Mouse (Mus musculus): ENCODE results near the gene Dnah7b. TPM values are rescaled to one million over a fixed set of nuclear protein-coding genes. Genes with fewer than 3 reads are reported as not detected.
"Not testable (repeated sequence)": the region's sequence is repeated elsewhere in the genome, so short reads cannot be mapped to it uniquely, and the experiment has no call there.

The Dnah7b gene
- polyA plus RNA-seq, 1 experiment from 2014 or later = 2.1 TPM

DNA sequence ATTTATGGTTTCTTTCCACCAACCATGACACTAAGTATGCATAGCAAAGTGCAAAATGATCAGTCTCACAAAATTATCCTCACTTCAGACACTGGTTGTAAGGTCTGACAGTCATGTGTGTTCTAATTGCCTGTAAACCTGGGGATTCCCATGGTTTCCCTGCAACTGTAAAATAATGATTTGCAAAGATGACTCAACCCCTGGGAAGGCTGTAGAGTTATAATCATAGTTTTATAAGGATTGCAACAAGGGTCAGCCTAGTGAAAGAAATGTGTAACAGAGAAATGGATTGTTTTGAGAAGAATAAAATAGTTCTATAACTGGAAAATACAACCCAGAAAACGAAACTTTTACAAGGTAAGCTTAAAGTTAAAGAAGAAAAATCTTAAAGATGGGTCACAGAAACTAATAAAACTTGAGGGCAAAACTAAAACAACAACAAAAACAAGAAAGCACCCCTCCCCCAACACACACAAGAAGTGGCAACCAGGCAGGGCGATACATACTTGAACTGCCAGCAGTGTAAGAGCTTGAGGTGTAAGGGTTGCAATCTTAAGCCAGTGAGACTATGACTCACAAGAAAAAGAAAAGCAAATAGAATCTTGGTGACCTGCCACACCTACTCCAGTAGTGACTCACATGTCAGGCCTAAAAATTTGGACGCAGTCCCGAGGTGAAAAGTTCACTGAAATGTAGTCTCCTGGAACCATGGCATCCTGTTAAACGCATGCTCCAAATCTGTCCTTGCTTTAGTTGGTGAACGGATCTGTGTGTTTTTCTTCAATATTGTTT is 342.4 kb downstream of the Dnah7b start:
- Histone ChIP-seq H3K4me2 (ENCODE audit: low read length) (no peak overlapping the region), H3K36me3 (ENCODE audit: control insufficient read depth, insufficient read depth, low read length) (no peaks in the 10 kb centered on the region), H3K27me3 (replicated peaks; ENCODE audit: control insufficient read depth, insufficient read depth, low read length) (no peaks in the 10 kb centered on the region), H3K27ac (ENCODE audit: low read depth, low read length) (no peak overlapping the region), H3K4me3 (ENCODE audit: low read depth, low read length) (no peak overlapping the region), H3K4me1 (ENCODE audit: control insufficient read depth, insufficient read depth, low read length) (no peaks in the 10 kb centered on the region), H3K9ac (ENCODE audit: low read length) (no peak overlapping the region), H3K9me3 (replicated peaks; ENCODE audit: control insufficient read depth, low read length) (no peaks in the 10 kb centered on the region)
- no peak for DNase-seq (ENCODE audit: low spot score)
- no peak for ATAC-seq
- WGBS = 88% methylated on average over 6 of the region's 6 CpGs

DNA sequence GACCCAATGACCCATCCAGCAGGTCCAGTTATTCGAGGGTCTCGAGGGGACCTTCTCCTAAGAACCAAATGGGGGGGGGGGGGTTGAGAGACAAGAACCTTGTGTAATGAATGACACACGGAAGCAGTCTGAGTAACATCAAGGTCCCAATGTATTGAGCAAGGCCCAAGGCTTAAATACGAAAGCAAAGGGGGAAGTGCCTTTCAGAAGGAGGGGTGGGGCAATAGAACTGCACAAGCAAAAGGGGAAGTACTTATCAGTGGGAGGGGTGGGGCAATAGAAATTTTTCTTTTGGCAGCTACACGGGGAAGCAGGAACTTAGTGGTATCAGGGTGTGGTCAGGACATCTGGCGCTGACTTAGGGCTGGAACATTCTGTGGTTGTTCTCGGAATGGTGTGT is 348.7 kb downstream of the Dnah7b start:
- 88% methylated on average over 7 of the region's 7 CpGs for WGBS
- H3K9ac ChIP-seq (ENCODE audit: low read length) = not testable (repeated sequence)

DNA sequence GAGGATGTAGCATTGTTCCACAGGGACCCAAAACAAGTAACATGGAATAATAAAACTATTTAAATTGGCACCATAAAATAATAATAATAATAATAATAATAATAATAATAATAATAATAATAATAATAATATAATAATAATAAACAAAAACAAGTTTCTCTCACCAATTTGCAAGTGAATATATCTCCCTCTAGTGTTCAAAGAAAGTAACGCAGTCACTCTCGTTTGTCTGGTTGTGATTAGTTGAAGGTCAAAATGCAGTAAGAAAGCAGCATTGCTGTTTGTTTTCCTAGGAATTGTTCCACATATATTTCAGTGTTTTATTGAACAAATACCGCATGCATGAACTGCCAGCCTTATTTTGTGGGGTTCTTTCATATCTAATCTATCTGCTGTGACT is 350.8 kb downstream of the Dnah7b start:
- not testable (repeated sequence) for H3K27me3 ChIP-seq (replicated peaks; ENCODE audit: control insufficient read depth, insufficient read depth, low read length); H3K4me2 ChIP-seq (ENCODE audit: low read length); H3K9me3 ChIP-seq (replicated peaks; ENCODE audit: control insufficient read depth, low read length); H3K27ac ChIP-seq (ENCODE audit: low read depth, low read length); ATAC-seq; H3K4me1 ChIP-seq (ENCODE audit: control insufficient read depth, insufficient read depth, low read length); H3K9ac ChIP-seq (ENCODE audit: low read length); H3K36me3 ChIP-seq (ENCODE audit: control insufficient read depth, insufficient read depth, low read length); H3K4me3 ChIP-seq (ENCODE audit: low read depth, low read length)
- 22% methylated on average over 3 of the region's 3 CpGs for WGBS
- peak; percentile 67 for DNase-seq (ENCODE audit: low spot score)

More for the DNA sequence above, 348.7 kb downstream of the Dnah7b start:
- not testable (repeated sequence) for ATAC-seq; H3K4me3 ChIP-seq (ENCODE audit: low read depth, low read length); H3K27me3 ChIP-seq (replicated peaks; ENCODE audit: control insufficient read depth, insufficient read depth, low read length); H3K9me3 ChIP-seq (replicated peaks; ENCODE audit: control insufficient read depth, low read length); H3K4me2 ChIP-seq (ENCODE audit: low read length); DNase-seq (ENCODE audit: low spot score); H3K27ac ChIP-seq (ENCODE audit: low read depth, low read length); H3K36me3 ChIP-seq (ENCODE audit: control insufficient read depth, insufficient read depth, low read length); H3K4me1 ChIP-seq (ENCODE audit: control insufficient read depth, insufficient read depth, low read length)

DNA sequence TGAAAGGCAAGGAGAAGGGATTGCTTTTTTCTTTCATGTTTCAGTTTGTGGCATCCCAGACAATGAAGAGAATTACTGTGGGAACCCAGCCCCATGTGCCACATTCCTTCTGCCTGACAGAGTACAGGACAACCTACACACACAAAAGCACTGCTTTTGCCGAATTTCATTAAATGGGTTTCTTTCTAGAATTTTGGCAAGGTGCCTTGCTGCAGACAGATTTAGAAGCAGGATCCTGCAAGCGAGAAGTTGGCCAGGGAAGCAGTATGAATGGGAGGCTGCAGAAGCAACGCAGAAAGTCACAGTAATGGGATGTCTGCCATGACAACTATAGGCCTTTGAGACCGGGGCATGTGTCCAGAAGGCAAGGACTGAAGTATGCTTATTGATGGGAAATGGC is 352.9 kb downstream of the Dnah7b start:
- H3K9ac ChIP-seq (ENCODE audit: low read length); H3K36me3 ChIP-seq (ENCODE audit: control insufficient read depth, insufficient read depth, low read length); H3K4me3 ChIP-seq (ENCODE audit: low read depth, low read length); H3K27me3 ChIP-seq (replicated peaks; ENCODE audit: control insufficient read depth, insufficient read depth, low read length); H3K9me3 ChIP-seq (replicated peaks; ENCODE audit: control insufficient read depth, low read length); H3K4me2 ChIP-seq (ENCODE audit: low read length); H3K27ac ChIP-seq (ENCODE audit: low read depth, low read length); DNase-seq (ENCODE audit: low spot score); H3K4me1 ChIP-seq (ENCODE audit: control insufficient read depth, insufficient read depth, low read length): not testable (repeated sequence)
- 10% methylated on average over 2 of the region's 4 CpGs for whole genome bisulfite sequencing
- peak; percentile 81 for ATAC-seq

Other genes starting within 250 kb of the Dnah7b start
- not detected in 2 replicates for gene Gm5269, start 176.0 kb upstream of the Dnah7b start, polyA plus RNA-seq (2014; fragmentation: Nextera tagmentation; extraction: Ambion mirVana)
- gene Slc40a1, start 139.8 kb upstream of the Dnah7b start, polyA plus RNA-seq (2014; fragmentation: Nextera tagmentation; extraction: Ambion mirVana) = 29.6 and 40.1 TPM in 2 replicates